Mouse (Mus musculus): ENCODE measurements around the gene B230217C12Rik. TPM values are rescaled to one million over a fixed set of nuclear protein-coding genes. Genes with fewer than 3 reads are reported as not detected.

Gene B230217C12Rik
- polyA plus RNA-seq, 1 experiment from 2014 or later, result 3.4 TPM

DNA sequence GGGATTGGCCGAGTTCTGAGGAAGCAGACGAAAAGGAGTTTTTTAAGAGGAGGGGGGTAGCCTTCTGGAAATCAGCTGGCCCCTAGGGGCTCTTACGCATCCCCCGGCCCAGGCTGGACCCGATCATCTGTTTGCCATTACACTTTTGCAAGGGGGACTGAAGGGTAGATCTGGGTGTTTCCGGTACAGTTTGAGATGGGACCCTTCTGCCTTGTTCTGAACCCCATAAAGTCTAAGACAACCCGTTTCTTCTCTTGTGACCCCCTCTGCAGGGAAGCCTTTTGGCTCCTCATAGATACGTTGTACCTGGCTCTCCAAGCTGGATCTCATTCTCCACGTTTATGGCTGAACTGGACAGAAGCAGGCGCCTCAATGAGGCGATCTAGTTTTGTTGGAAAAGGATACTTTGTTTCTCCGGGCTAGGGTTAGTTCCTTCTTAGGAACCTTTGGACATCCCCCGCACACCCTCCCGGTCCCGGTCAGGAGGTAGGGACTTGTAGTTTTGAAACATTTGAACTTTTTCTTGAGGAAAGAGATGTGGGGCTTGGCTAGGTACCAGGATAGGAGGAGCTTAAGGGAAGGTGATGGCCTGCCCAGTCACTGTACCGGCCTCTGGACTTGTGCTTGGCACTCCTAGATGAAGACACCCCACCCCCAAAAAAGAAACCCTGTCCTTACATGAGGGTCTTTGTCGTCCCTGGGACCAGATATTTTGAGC is 39.7 kb upstream of the B230217C12Rik start:
- peaks cover 52% of the 10 kb centered on the region for H3K4me1 ChIP-seq (replicated peaks; ENCODE audit: control insufficient read depth, insufficient read depth, low read length)
- peak overlapping the region; percentile 94 for H3K4me3 ChIP-seq (ENCODE audit: low read length)
- H3K27ac ChIP-seq (ENCODE audit: low read length), result peak overlapping the region; percentile 100
- H3K4me2 ChIP-seq (ENCODE audit: low read depth, low read length), result peak overlapping the region; percentile 64
- no peaks in the 10 kb centered on the region for H3K36me3 ChIP-seq (ENCODE audit: control insufficient read depth, insufficient read depth, low read length)
- H3K9ac ChIP-seq (ENCODE audit: low read length), result peak overlapping the region; percentile 97
- no peaks in the 10 kb centered on the region for H3K27me3 ChIP-seq (ENCODE audit: control insufficient read depth, insufficient read depth, low read depth, low read length)
- ATAC-seq (ENCODE audit: low read depth), result no peak
- no peaks in the 10 kb centered on the region for H3K9me3 ChIP-seq (ENCODE audit: control insufficient read depth, low read length)
- WGBS, result under 1% methylated on average over 17 of the region's 17 CpGs

DNA sequence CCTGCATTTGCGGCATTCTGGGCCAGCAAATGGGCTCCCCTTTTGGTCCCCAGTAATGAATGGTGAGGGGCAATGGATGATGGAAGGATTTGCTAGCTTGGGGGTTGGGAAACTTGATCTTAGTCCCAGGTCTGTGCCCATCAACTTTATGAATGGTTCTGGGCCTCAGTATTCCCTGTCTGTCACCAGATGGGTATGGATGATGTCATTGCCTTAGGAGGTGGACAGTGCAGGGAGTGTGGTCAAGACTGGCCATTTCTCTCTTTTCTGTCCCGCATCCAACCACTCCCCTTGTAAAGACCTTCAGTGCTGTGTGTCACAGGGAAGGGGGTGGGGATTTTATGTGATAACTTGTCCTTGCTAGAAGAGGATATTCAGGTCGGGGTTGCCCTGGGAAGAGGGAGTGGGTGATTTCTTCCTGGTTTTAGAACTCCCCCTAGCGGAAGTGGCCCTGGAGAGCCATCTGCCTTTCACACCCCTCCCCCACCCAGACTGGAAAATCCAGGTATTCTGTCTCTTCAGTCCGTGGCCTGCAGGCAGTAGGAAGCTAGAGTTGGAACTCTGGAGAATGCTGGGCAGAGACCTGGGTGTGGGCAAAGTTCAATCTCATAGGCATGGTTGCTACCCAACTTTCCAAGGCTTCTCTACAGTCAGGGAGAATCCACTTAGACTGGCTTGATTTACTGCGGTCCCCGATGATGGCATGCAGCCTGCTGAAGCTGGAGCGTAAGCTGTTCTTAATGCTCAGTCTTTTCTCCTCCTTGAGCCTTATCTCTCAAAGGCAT is 39.0 kb upstream of the B230217C12Rik start:
- Histone ChIP-seq H3K4me1 (replicated peaks; ENCODE audit: control insufficient read depth, insufficient read depth, low read length) (peaks cover 60% of the 10 kb centered on the region), H3K36me3 (ENCODE audit: control insufficient read depth, insufficient read depth, low read length) (no peaks in the 10 kb centered on the region), H3K4me3 (ENCODE audit: low read length) (peak overlapping the region; percentile 94), H3K4me2 (ENCODE audit: low read depth, low read length) (peak overlapping the region; percentile 64), H3K27ac (ENCODE audit: low read length) (peak overlapping the region; percentile 100), H3K27me3 (ENCODE audit: control insufficient read depth, insufficient read depth, low read depth, low read length) (no peaks in the 10 kb centered on the region), H3K9me3 (ENCODE audit: control insufficient read depth, low read length) (no peaks in the 10 kb centered on the region), H3K9ac (ENCODE audit: low read length) (peak overlapping the region; percentile 97)
- no peak for ATAC-seq (ENCODE audit: low read depth)
- 14% methylated on average over 8 of the region's 8 CpGs for WGBS

GRCm38 (mm10) chr11:97802194-97802470 is 38.4 kb upstream of the B230217C12Rik start:
- Histone ChIP-seq H3K27me3 (ENCODE audit: control insufficient read depth, insufficient read depth, low read depth, low read length) (no peaks in the 10 kb centered on the region), H3K4me1 (replicated peaks; ENCODE audit: control insufficient read depth, insufficient read depth, low read length) (peaks cover 65% of the 10 kb centered on the region), H3K9me3 (ENCODE audit: control insufficient read depth, low read length) (no peaks in the 10 kb centered on the region), H3K9ac (ENCODE audit: low read length) (peak overlapping the region; percentile 97; the same call in 1 of the 2 replicates), H3K27ac (ENCODE audit: low read length) (peak overlapping the region; percentile 100), H3K4me3 (ENCODE audit: low read length) (peak overlapping the region; percentile 94), H3K4me2 (ENCODE audit: low read depth, low read length) (peak overlapping the region; percentile 64), H3K36me3 (ENCODE audit: control insufficient read depth, insufficient read depth, low read length) (peaks cover 5% of the 10 kb centered on the region; the same call in 1 of the 2 replicates)
- 14% methylated on average over 1 of the region's 1 CpGs for WGBS
- no peak for ATAC-seq (ENCODE audit: low read depth)

GRCm38 (mm10) chr11:97802495-97802894 is 38.1 kb upstream of the B230217C12Rik start:
- Histone ChIP-seq H3K4me3 (ENCODE audit: low read length) (no peak overlapping the region; the same call in 1 of the 2 replicates), H3K27me3 (ENCODE audit: control insufficient read depth, insufficient read depth, low read depth, low read length) (no peaks in the 10 kb centered on the region), H3K27ac (ENCODE audit: low read length) (peak overlapping the region; percentile 100), H3K9ac (ENCODE audit: low read length) (no peak overlapping the region), H3K4me2 (ENCODE audit: low read depth, low read length) (peak overlapping the region; percentile 64), H3K9me3 (ENCODE audit: control insufficient read depth, low read length) (no peaks in the 10 kb centered on the region), H3K36me3 (ENCODE audit: control insufficient read depth, insufficient read depth, low read length) (peaks cover 5% of the 10 kb centered on the region; the same call in 1 of the 2 replicates), H3K4me1 (replicated peaks; ENCODE audit: control insufficient read depth, insufficient read depth, low read length) (peaks cover 68% of the 10 kb centered on the region)
- no peak for ATAC-seq (ENCODE audit: low read depth)
- 29% methylated on average over 6 of the region's 6 CpGs for whole genome bisulfite sequencing

GRCm38 (mm10) chr11:97803847-97804246 is 36.7 kb upstream of the B230217C12Rik start:
- Histone ChIP-seq H3K36me3 (ENCODE audit: control insufficient read depth, insufficient read depth, low read length) (peaks cover 5% of the 10 kb centered on the region; the same call in 1 of the 2 replicates), H3K27me3 (ENCODE audit: control insufficient read depth, insufficient read depth, low read depth, low read length) (no peaks in the 10 kb centered on the region), H3K27ac (ENCODE audit: low read length) (peak overlapping the region; percentile 94), H3K4me3 (ENCODE audit: low read length) (no peak overlapping the region), H3K9ac (ENCODE audit: low read length) (no peak overlapping the region), H3K9me3 (ENCODE audit: control insufficient read depth, low read length) (no peaks in the 10 kb centered on the region), H3K4me2 (ENCODE audit: low read depth, low read length) (no peak overlapping the region; the same call in 1 of the 2 replicates), H3K4me1 (replicated peaks; ENCODE audit: control insufficient read depth, insufficient read depth, low read length) (peaks cover 77% of the 10 kb centered on the region)
- no peak for ATAC-seq (ENCODE audit: low read depth)
- WGBS, result 43% methylated on average over 5 of the region's 5 CpGs

DNA sequence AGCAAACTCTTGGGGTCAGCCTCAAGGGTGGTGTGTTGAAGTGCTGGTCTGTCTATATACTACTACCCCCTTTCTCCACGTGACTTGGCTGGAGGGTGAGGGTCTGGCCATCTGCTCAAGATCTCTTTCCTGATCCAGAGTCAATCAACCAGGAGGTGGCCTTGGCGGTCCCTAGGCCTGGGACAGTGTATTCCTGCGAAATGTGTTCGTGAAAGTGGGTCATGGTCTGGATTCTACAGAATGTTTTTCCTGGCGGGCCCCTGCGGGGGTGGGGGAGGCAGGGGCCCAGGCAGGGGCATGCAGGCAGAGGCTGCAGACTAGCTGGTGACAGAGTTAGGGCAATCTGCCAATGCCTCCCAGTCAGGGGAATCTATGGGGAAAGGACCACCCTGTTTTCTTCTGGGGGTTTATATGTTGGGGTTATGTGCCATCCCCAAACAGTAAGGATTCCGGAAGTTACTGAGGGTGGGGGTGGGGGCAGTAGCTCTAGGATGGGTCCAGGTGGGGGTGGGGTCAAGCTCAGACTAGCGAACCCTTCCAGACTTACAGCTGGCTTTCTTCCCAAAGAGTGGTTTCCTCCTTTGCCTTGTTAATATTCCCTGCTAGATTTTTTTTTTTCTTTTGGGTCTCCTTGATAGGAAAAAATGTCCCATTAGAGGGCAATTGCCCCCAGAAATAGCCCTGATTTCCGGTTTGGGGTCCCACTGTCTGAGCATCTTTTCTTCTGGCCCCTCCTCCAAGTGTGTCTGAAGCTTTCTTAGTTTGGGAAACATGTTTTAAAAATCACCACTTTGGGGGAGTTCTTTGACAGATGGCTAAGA is 35.5 kb upstream of the B230217C12Rik start:
- peak overlapping the region; percentile 44 for H3K9ac ChIP-seq (ENCODE audit: low read length)
- peaks cover 88% of the 10 kb centered on the region for H3K4me1 ChIP-seq (replicated peaks; ENCODE audit: control insufficient read depth, insufficient read depth, low read length)
- peak overlapping the region; percentile 48 for H3K4me2 ChIP-seq (ENCODE audit: low read depth, low read length)
- no peaks in the 10 kb centered on the region for H3K9me3 ChIP-seq (ENCODE audit: control insufficient read depth, low read length)
- H3K27ac ChIP-seq (ENCODE audit: low read length), result peak overlapping the region; percentile 94
- peak; percentile 27 for ATAC-seq (ENCODE audit: low read depth)
- peaks cover 5% of the 10 kb centered on the region; the same call in 1 of the 2 replicates for H3K36me3 ChIP-seq (ENCODE audit: control insufficient read depth, insufficient read depth, low read length)
- peak overlapping the region; percentile 19; the same call in 1 of the 2 replicates for H3K4me3 ChIP-seq (ENCODE audit: low read length)
- 10% methylated on average over 9 of the region's 9 CpGs for WGBS
- no peaks in the 10 kb centered on the region for H3K27me3 ChIP-seq (ENCODE audit: control insufficient read depth, insufficient read depth, low read depth, low read length)

- no peaks in the 10 kb centered on the region for H3K27me3 ChIP-seq (ENCODE audit: control insufficient read depth, insufficient read depth, low read depth, low read length)
- H3K4me2 ChIP-seq (ENCODE audit: low read depth, low read length), result peak overlapping the region; percentile 48
- WGBS, result 18% methylated on average over 15 of the region's 15 CpGs
- H3K4me1 ChIP-seq (replicated peaks; ENCODE audit: control insufficient read depth, insufficient read depth, low read length), result peaks cover 97% of the 10 kb centered on the region
- H3K9ac ChIP-seq (ENCODE audit: low read length), result peak overlapping the region; percentile 27; the same call in 1 of the 2 replicates
- H3K4me3 ChIP-seq (ENCODE audit: low read length), result peak overlapping the region; percentile 12
- no peaks in the 10 kb centered on the region for H3K9me3 ChIP-seq (ENCODE audit: control insufficient read depth, low read length)
- H3K36me3 ChIP-seq (ENCODE audit: control insufficient read depth, insufficient read depth, low read length), result peaks cover 5% of the 10 kb centered on the region; the same call in 1 of the 2 replicates
- H3K27ac ChIP-seq (ENCODE audit: low read length), result peak overlapping the region; percentile 94
- ATAC-seq (ENCODE audit: low read depth), result 0 out of 2 replicates have a peak, but pooled peaks have one; percentile 1
Observed at GRCm38 (mm10) chr11:97805662-97806612, 34.6 kb upstream of the B230217C12Rik start.

DNA sequence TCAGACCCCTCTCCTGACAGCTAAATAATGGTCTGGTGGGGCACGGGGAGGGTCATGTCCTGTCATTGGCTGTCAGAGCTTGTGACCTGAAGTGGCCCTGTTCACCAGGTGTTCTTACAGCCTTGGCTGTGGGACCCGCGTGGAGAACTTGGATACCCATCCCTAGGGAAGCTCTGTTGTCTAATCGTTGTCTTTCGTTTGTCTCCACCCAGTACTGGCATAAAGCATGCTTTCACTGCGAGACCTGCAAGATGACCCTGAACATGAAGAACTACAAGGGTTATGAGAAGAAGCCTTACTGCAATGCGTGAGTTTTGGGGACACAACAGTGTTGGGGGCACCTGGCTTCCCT is 34.0 kb upstream of the B230217C12Rik start:
- H3K9me3 ChIP-seq (ENCODE audit: control insufficient read depth, low read length), result no peaks in the 10 kb centered on the region
- peaks cover 98% of the 10 kb centered on the region for H3K4me1 ChIP-seq (replicated peaks; ENCODE audit: control insufficient read depth, insufficient read depth, low read length)
- H3K4me2 ChIP-seq (ENCODE audit: low read depth, low read length), result peak overlapping the region; percentile 48; the same call in 1 of the 2 replicates
- H3K27me3 ChIP-seq (ENCODE audit: control insufficient read depth, insufficient read depth, low read depth, low read length), result no peaks in the 10 kb centered on the region
- H3K36me3 ChIP-seq (ENCODE audit: control insufficient read depth, insufficient read depth, low read length), result peaks cover 5% of the 10 kb centered on the region; the same call in 1 of the 2 replicates
- H3K9ac ChIP-seq (ENCODE audit: low read length), result peak overlapping the region; percentile 16; the same call in 1 of the 2 replicates
- 50% methylated on average over 7 of the region's 7 CpGs for WGBS
- peak overlapping the region; percentile 94 for H3K27ac ChIP-seq (ENCODE audit: low read length)
- ATAC-seq (ENCODE audit: low read depth), result no peak
- H3K4me3 ChIP-seq (ENCODE audit: low read length), result no peak overlapping the region

Data from lung, embryonic 16.5 days (tissue).